Mouse (Mus musculus) bone marrow macrophage, adult 2 months (primary cell): Measurements from ENCODE around the gene Lgmn.

Source experiments
- CTCF ChIP-seq: IDR thresholded peaks from 2 replicates; pipeline ENCODE4 v1.5.1; 2012; ENCODE audit warnings: low read depth, mild to moderate bottlenecking, low read length, moderate library complexity
- POLR2A ChIP-seq: IDR thresholded peaks from 2 replicates; pipeline ENCODE4 v1.6.1; 2012; ENCODE audit warnings: mild to moderate bottlenecking, low read depth, low read length, borderline replicate concordance

DNA sequence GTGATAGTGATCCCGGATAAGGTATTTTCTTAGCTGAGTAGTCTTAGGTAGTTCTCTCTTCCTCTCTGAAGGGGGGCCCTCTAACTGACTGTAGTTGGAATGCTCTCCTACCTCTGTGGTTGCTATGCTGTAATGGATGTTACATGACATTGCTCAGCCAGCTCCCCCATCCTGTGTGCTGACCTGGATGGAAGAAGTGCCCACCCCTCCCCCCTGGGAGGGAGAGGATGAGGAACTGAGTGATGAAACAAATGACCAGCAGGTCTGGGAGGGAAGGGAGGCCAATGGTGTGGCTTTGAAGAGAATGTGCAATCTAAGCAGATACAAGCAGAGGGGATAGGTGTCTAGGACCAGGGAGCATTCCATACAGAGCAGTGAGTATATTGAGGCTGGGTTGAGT, 82.8 kb downstream of the Lgmn start:
- TF ChIP-seq POLR2A, result no peak
- TF ChIP-seq CTCF, result no peak
